Mouse (Mus musculus): ENCODE measurements around the gene Fbxo34.

The Fbxo34 gene

GRCm38 (mm10) chr14:47459556-47459955 is 9.3 kb downstream of the Fbxo34 start:
- no peak for DNase-seq (ENCODE audit: low read depth, low spot score)
- H3K36me3 ChIP-seq (ENCODE audit: control insufficient read depth, insufficient read depth, low read length, poor library complexity, severe bottlenecking), result no peaks in the 10 kb centered on the region
- H3K27me3 ChIP-seq (ENCODE audit: control insufficient read depth, insufficient read depth, low read length, poor library complexity, severe bottlenecking), result no peaks in the 10 kb centered on the region

- no peaks in the 10 kb centered on the region for H3K27me3 ChIP-seq (ENCODE audit: control insufficient read depth, insufficient read depth, low read length, poor library complexity, severe bottlenecking)
- DNase-seq (ENCODE audit: low read depth, low spot score), result no peak
- no peaks in the 10 kb centered on the region for H3K36me3 ChIP-seq (ENCODE audit: control insufficient read depth, insufficient read depth, low read length, poor library complexity, severe bottlenecking)
These were observed 11.8 kb downstream of the Fbxo34 start for GRCm38 (mm10) chr14:47461997-47462396.

GRCm38 (mm10) chr14:47462453-47462852 is 12.2 kb downstream of the Fbxo34 start:
- Histone ChIP-seq H3K36me3 (ENCODE audit: control insufficient read depth, insufficient read depth, low read length, poor library complexity, severe bottlenecking) (no peaks in the 10 kb centered on the region), H3K27me3 (ENCODE audit: control insufficient read depth, insufficient read depth, low read length, poor library complexity, severe bottlenecking) (no peaks in the 10 kb centered on the region)
- DNase-seq (ENCODE audit: low read depth, low spot score), result no peak

DNA sequence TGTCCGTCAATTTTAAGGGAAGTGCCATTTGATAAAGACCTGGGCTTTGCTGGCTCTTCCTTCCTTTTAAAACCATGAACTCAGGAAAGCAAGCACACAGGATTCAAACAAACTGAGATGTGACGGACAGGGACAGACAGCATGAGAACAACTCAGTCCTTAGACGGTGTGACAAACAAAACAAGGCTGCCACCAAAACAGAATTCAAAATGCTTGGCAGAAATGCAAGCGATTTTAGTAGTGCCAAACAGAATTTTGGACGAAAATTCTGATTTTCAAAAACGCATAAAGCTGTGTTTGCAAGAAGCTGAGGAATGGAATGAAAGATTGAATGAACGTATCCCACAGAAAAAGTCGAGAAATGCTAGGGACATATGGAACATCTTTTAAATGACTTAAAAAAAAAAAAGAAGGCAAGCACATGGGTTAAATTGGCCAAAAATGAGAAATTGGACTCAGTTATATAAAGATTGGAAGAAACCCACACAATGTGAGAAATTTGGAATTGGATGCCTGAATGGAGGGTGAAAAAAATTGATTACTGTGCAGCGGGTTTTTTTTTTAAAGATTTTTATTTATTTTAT is 12.7 kb downstream of the Fbxo34 start:
- DNase-seq (ENCODE audit: low read depth, low spot score), result no peak
- no peaks in the 10 kb centered on the region for H3K36me3 ChIP-seq (ENCODE audit: control insufficient read depth, insufficient read depth, low read length, poor library complexity, severe bottlenecking)

GRCm38 (mm10) chr14:47464426-47464825 is 14.2 kb downstream of the Fbxo34 start:
- H3K36me3 ChIP-seq (ENCODE audit: control insufficient read depth, insufficient read depth, low read length, poor library complexity, severe bottlenecking), result no peaks in the 10 kb centered on the region
- no peaks in the 10 kb centered on the region for H3K27me3 ChIP-seq (ENCODE audit: control insufficient read depth, insufficient read depth, low read length, poor library complexity, severe bottlenecking)
- DNase-seq (ENCODE audit: low read depth, low spot score), result no peak

More for the DNA sequence above, 12.7 kb downstream of the Fbxo34 start:
- H3K27me3 ChIP-seq (ENCODE audit: control insufficient read depth, insufficient read depth, low read length, poor library complexity, severe bottlenecking), result no peaks in the 10 kb centered on the region

DNA sequence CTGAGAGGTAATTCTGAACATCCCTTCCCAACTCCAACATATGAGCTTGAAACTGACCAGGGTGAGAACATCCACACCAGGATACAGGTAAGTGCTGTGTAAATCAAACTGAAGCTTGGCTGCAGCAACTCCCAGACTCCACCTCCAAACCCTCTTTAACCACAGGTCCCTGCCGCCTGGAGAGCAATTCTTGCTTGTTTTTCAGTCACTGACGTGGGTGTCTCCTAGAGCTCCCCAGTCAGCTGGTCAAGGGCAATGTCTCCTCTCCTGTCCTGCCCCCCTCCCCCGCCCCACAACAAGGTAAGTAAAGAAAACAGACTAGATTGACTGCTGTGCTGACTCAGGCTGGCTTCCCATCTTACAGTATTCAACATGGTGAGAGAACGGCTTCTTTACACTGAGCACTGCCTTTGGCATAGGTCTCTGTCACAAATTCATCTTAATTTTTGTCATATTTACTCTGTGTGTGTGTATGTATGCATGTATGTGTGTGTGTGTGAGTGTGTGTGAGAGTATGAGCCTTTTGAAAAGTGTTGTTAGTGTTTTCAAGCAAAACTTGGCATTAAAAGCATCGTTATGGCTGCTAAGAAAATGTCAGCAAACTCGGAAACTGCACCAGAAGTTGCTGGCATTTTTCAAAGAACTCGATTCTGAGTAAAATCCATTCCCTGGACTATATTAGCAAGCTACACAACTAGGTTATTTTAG is 15.4 kb downstream of the Fbxo34 start:
- no peak for DNase-seq (ENCODE audit: low read depth, low spot score)
- H3K27me3 ChIP-seq (ENCODE audit: control insufficient read depth, insufficient read depth, low read length, poor library complexity, severe bottlenecking), result no peaks in the 10 kb centered on the region
- H3K36me3 ChIP-seq (ENCODE audit: control insufficient read depth, insufficient read depth, low read length, poor library complexity, severe bottlenecking), result no peaks in the 10 kb centered on the region

DNA sequence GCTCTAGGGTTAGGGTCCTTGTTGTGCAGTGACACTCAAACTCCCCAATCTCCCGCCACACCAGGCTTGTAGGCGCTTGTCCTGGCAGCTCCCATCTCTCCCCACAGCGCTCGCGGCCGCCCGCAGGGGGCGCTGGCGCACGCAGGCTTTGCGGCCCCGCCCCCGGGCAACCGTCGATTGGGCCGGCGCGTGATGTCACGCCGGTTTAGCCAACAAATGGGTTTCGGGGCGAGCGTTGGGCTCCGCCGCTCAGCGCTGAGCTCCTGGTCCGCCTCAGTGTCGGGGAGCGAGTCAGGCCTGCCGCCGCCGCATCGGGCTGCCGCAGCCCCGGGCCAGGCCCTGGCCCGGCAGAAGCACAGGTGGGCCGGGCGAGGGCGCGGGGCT is 22.1 kb downstream of the Fbxo34 start:
- Histone ChIP-seq H3K27me3 (ENCODE audit: control insufficient read depth, insufficient read depth, low read length, poor library complexity, severe bottlenecking) (no peaks in the 10 kb centered on the region), H3K36me3 (ENCODE audit: control insufficient read depth, insufficient read depth, low read length, poor library complexity, severe bottlenecking) (no peaks in the 10 kb centered on the region)
- DNase-seq (ENCODE audit: low read depth, low spot score), result peak; percentile 96

GRCm38 (mm10) chr14:47472743-47473546 is 22.7 kb downstream of the Fbxo34 start:
- peak; percentile 80 for DNase-seq (ENCODE audit: low read depth, low spot score)
- no peaks in the 10 kb centered on the region for H3K27me3 ChIP-seq (ENCODE audit: control insufficient read depth, insufficient read depth, low read length, poor library complexity, severe bottlenecking)
- no peaks in the 10 kb centered on the region for H3K36me3 ChIP-seq (ENCODE audit: control insufficient read depth, insufficient read depth, low read length, poor library complexity, severe bottlenecking)

DNA sequence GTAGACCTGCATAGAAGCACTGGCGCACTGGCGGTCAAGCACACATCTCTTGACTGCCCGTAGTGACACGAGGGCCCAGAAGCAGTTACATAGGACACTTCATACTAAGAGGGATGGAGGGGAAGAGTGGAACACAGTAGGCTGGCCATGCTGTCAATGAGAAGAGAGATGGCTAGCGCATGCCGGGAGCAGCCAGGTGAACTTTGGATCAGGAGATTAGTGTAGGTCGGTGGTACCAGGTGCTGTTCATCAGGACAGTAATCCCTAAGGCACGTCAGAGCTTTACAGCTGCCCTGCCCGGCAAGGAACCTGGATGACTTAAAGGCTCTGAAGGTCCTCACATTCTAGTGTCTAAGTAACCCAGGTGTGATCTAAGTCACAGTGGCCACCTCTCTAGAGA is 23.7 kb downstream of the Fbxo34 start:
- Histone ChIP-seq H3K36me3 (ENCODE audit: control insufficient read depth, insufficient read depth, low read length, poor library complexity, severe bottlenecking) (no peaks in the 10 kb centered on the region), H3K27me3 (ENCODE audit: control insufficient read depth, insufficient read depth, low read length, poor library complexity, severe bottlenecking) (no peaks in the 10 kb centered on the region)
- DNase-seq (ENCODE audit: low read depth, low spot score), result peak; percentile 6

GRCm38 (mm10) chr14:47474571-47475254 is 24.5 kb downstream of the Fbxo34 start:
- H3K27me3 ChIP-seq (ENCODE audit: control insufficient read depth, insufficient read depth, low read length, poor library complexity, severe bottlenecking), result no peaks in the 10 kb centered on the region
- peak; percentile 23 for DNase-seq (ENCODE audit: low read depth, low spot score)
- H3K36me3 ChIP-seq (ENCODE audit: control insufficient read depth, insufficient read depth, low read length, poor library complexity, severe bottlenecking), result no peaks in the 10 kb centered on the region

DNA sequence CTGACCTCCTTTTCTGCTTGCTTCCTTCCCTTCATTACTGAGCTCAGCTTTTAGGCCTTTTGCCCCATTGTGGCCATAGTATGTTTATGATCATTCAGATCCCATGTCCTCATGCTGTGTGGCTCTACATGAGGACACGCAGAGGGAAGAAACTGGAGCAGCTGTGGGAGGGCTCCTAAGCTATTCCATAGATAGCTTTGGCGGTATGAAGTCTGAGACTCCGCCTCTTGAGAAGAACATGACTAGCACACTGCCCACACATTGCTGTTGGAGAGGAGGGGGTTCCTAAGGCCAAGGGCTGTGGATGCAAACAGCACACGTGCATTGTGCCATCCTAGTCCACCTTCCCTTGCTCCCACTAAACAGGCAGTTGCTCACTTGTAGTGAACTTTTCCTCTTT is 26.0 kb downstream of the Fbxo34 start:
- DNase-seq (ENCODE audit: low read depth, low spot score), result no peak
- no peaks in the 10 kb centered on the region for H3K27me3 ChIP-seq (ENCODE audit: control insufficient read depth, insufficient read depth, low read length, poor library complexity, severe bottlenecking)
- no peaks in the 10 kb centered on the region for H3K36me3 ChIP-seq (ENCODE audit: control insufficient read depth, insufficient read depth, low read length, poor library complexity, severe bottlenecking)

DNA sequence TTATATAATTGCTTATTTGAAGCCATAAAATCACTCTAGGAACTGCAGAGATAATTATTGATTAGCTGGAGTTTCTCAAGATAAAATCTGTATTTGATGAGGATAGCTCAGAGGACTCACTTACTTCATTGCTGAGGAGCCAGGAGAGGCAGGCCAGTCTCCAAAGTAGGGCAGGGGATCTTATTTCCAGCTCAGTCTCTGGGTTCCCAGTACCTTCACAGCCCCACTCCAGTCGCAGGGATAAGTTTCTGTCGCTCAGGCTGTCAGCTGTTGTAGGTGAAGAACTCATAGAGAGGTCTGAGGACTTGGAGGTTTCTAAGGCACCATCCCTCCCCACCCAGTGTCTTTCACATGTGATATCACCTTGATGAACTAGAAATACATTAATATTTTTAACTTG is 27.5 kb downstream of the Fbxo34 start:
- Histone ChIP-seq H3K27me3 (ENCODE audit: control insufficient read depth, insufficient read depth, low read length, poor library complexity, severe bottlenecking) (no peaks in the 10 kb centered on the region), H3K36me3 (ENCODE audit: control insufficient read depth, insufficient read depth, low read length, poor library complexity, severe bottlenecking) (no peaks in the 10 kb centered on the region)
- DNase-seq (ENCODE audit: low read depth, low spot score), result no peak

- no peaks in the 10 kb centered on the region for H3K27me3 ChIP-seq (ENCODE audit: control insufficient read depth, insufficient read depth, low read length, poor library complexity, severe bottlenecking)
- DNase-seq (ENCODE audit: low read depth, low spot score), result no peak
- no peaks in the 10 kb centered on the region for H3K36me3 ChIP-seq (ENCODE audit: control insufficient read depth, insufficient read depth, low read length, poor library complexity, severe bottlenecking)
These were observed 32.0 kb downstream of the Fbxo34 start for GRCm38 (mm10) chr14:47482200-47482599.

DNA sequence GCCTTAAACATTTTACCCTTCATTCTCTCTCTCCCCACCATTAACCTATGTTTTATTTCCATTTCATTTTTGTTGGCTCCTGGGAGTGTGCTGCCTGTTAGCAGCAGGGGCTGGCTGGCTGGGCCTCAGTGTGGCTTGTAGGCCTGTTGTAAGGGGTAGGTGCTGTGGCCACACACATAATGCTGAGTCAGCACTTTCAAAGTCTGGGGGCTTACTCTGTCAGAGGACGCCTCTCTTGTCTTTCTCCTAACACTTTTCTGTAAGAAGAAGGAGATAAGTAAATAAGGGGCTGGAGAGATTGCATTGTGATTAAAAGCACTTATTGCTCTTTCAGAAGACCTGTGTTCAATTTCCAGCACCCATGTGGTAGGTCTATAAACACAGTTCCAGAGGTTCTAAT is 32.9 kb downstream of the Fbxo34 start:
- Histone ChIP-seq H3K27me3 (ENCODE audit: control insufficient read depth, insufficient read depth, low read length, poor library complexity, severe bottlenecking) (no peaks in the 10 kb centered on the region), H3K36me3 (ENCODE audit: control insufficient read depth, insufficient read depth, low read length, poor library complexity, severe bottlenecking) (no peaks in the 10 kb centered on the region)
- no peak for DNase-seq (ENCODE audit: low read depth, low spot score)

DNA sequence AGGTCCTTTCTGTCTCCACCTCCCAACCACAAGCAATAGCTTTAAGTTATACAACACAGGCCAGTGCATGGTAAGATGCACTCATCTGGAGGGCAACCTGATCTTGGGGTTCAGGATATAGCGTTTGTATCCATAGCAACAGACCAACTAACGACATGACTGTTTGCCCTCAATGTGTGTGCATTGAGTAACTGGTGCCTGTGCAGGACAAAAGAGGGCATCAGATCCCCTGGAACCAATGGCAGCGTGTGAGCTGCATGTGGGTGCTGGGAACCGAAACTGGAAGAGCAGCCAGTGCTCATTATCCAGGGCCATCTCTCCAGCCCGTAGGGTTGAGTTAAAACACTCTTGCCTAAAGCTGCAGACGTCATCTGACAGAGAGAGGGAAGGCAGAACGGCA is 38.5 kb downstream of the Fbxo34 start:
- no peaks in the 10 kb centered on the region for H3K27me3 ChIP-seq (ENCODE audit: control insufficient read depth, insufficient read depth, low read length, poor library complexity, severe bottlenecking)
- DNase-seq (ENCODE audit: low read depth, low spot score), result no peak
- no peaks in the 10 kb centered on the region for H3K36me3 ChIP-seq (ENCODE audit: control insufficient read depth, insufficient read depth, low read length, poor library complexity, severe bottlenecking)
